Mouse (Mus musculus) colon, adult 2 months (tissue): ENCODE measurements around the gene Kdelr3. TPM values are rescaled to one million over a fixed set of nuclear protein-coding genes. Genes with fewer than 3 reads are reported as not detected.

Experiments used
- polyA plus RNA-seq: library from polyadenylated mRNA; depleted of rRNA; stranded (reverse); fragments of >200 nt; gene quantifications from 2 replicates; pipeline ENCODE4 v1.2.3, GENCODE M21; 2012; rRNA removed

The Kdelr3 gene
- polyA plus RNA-seq, result 33.4 and 44.5 TPM in 2 replicates

DNA sequence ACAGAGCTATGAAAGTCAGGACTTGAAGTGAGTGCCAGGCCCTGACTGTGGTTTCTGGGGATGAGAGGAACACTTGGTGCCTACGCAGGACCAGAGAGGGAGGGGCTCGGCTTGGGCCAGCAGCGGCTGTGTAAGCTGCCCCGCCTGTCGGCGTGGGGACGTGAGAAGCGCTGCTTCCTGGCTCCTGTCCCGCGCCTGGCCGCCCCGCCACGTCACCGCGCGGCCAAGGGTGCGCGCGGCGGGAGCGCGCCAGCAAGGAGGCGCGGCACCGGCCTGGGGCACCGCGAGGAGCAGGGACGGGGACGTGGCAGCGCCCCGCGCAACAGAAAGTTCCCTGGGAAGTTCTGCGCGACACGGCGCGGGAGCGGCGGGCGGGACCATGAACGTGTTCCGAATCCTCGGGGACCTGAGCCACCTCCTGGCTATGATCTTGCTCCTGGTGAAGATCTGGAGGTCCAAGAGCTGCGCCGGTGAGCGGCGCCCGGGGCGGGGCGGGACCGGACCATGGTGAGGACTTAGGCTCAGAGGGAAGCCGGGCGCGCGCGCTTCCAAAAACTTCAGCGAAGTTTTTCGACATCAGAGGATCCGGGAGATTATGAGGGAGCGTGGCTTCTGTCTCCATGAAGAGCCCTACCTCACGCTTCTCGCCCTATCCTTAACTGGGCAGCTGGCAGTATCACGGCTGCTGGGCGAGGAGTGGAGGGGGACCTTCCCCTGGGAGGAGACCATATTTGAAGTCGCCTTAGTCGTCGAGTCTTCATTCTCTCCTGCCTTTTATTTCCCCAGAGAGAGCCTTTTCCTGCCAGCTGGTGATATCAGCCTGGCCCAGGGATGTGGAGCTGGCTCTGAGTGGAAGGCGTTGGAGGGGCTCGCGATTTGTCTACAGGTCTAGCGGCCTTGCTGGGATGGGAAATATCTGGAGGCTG lies at the start of gene Kdelr3:
Gene Kdelr3, plus strand, starts transcription at position 241 of the 926 bp plus-strand sequence.

GRCm38 (mm10) chr15:79504707-79505452 lies 11.3 kb upstream of the Kdelr3 start, which contains the start of gene Kcnj4:
TSS of gene Kcnj4 (minus strand) at chr15:79505241.

GRCm38 (mm10) chr15:79546410-79547288 lies 30.4 kb downstream of the Kdelr3 start, which contains the start of gene Ddx17:
TSS of gene Ddx17 (minus strand) at chr15:79546741.

Other genes with a start within 250 kb of the Kdelr3 start
- 156 and 160 TPM in 2 replicates for gene Baiap2l2, start 230.9 kb upstream of the Kdelr3 start, polyA plus RNA-seq
- gene Pla2g6, start 188.0 kb upstream of the Kdelr3 start, polyA plus RNA-seq, result 18.6 and 21.0 TPM in 2 replicates
- gene Maff, start 169.8 kb upstream of the Kdelr3 start, polyA plus RNA-seq, result 14.4 and 17.4 TPM in 2 replicates
- 179 and 187 TPM in 2 replicates for gene Tmem184b, start 112.8 kb upstream of the Kdelr3 start, polyA plus RNA-seq
- 33.1 and 37.6 TPM in 2 replicates for gene Csnk1e, start 60.8 kb upstream of the Kdelr3 start, polyA plus RNA-seq
- not detected in 2 replicates for gene Kcnj4, start 11.2 kb upstream of the Kdelr3 start, polyA plus RNA-seq
- gene Ddx17, start 30.3 kb downstream of the Kdelr3 start, polyA plus RNA-seq, result 137 and 181 TPM in 2 replicates
- gene Dmc1, start 88.7 kb downstream of the Kdelr3 start, polyA plus RNA-seq, result 0.05 TPM in 1 of 2 replicates, not detected in the other
- gene Fam227a, start 142.5 kb downstream of the Kdelr3 start, polyA plus RNA-seq, result 0.43 and 0.61 TPM in 2 replicates
- gene Cby1, start 142.8 kb downstream of the Kdelr3 start, polyA plus RNA-seq, result 8.7 and 9.6 TPM in 2 replicates
- 26.9 and 31.4 TPM in 2 replicates for gene Tomm22, start 154.4 kb downstream of the Kdelr3 start, polyA plus RNA-seq
- gene Josd1, start 171.5 kb downstream of the Kdelr3 start, polyA plus RNA-seq, result 24.1 and 32.1 TPM in 2 replicates
- gene Gtpbp1, start 174.4 kb downstream of the Kdelr3 start, polyA plus RNA-seq, result 35.0 and 38.2 TPM in 2 replicates
- 63.5 and 69.7 TPM in 2 replicates for gene Sun2, start 226.1 kb downstream of the Kdelr3 start, polyA plus RNA-seq